Mouse (Mus musculus): ENCODE measurements around the gene Gm49340.

GRCm38 (mm10) chr11:73370946-73371345 lies 41.4 kb downstream of the Gm49340 start, which contains the start of gene Olfr376:
- no peak for TF ChIP-seq POLR2A (IDR thresholded peaks at IDR 0.05; ENCODE audit: insufficient read depth, low read depth, low read length)
- TF ChIP-seq CTCF (IDR thresholded peaks at IDR 0.05; ENCODE audit: insufficient read depth, low read depth, low read length) = no peak

All from olfactory bulb, adult 2 months (tissue).